Mouse (Mus musculus): ENCODE measurements around the gene Fry.
A peak's percentile ranks its signal among the peaks of the same experiment; 100 is the strongest.

GRCm38 (mm10) chr5:150196211-150196585, 77.8 kb downstream of the Fry start:
- TF ChIP-seq POLR2A (IDR thresholded peaks at IDR 0.05; ENCODE audit: insufficient read depth, low read length) = peak; percentile 66
- no peak for TF ChIP-seq CTCF (IDR thresholded peaks at IDR 0.05; ENCODE audit: low read depth, low read length)
- no peak for TF ChIP-seq EP300 (IDR thresholded peaks at IDR 0.05; ENCODE audit: insufficient read depth, low read depth, low read length)
